Mouse (Mus musculus) thymus, adult 2 months (tissue): ENCODE data around the gene Caskin2.

ENCODE experiments used
- CTCF ChIP-seq: fragments of 200-500 bp; IDR thresholded peaks from 2 replicates; pipeline ENCODE4 v1.5.1; 2012; ENCODE audit warnings: mild to moderate bottlenecking, control low read depth, low read length, moderate library complexity, borderline replicate concordance; ENCODE audit not compliant: control insufficient read depth, poor library complexity, insufficient read depth; ENCODE audit errors: extremely low read depth
- POLR2A ChIP-seq: fragments of 200-500 bp; IDR thresholded peaks from 2 replicates; pipeline ENCODE4 v1.6.1; 2012; ENCODE audit warnings: mild to moderate bottlenecking, low read length, control low read depth, moderate library complexity; ENCODE audit not compliant: control insufficient read depth, poor library complexity, insufficient read depth; ENCODE audit errors: extremely low read depth

DNA sequence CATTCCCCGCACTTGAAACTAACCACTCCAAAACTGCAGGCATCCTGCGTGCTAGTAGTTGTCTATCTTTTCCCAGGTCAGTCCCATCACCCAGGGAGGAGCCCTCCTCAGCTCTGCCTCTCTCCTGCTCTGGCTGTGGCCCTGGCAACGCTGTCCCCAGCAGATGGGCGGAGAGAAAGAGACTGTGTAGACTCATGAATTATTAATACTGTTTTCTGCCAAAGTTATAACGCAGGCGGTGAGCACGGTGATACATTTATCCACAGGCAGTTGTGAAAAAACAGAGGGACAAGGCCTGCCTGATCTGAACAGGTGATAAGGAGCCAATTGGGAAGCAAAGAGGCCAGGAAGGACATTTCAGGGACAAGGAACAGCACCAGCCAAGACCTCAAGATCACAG, 60.8 kb downstream of the Caskin2 start:
- TF ChIP-seq CTCF (no peak), POLR2A (no peak)
